Mouse (Mus musculus) midbrain, embryonic 10.5 days (tissue): Measurements from ENCODE around the gene Efs. TPM values are rescaled to one million over a fixed set of nuclear protein-coding genes. Genes with fewer than 3 reads are reported as not detected.
"Not testable (repeated sequence)": the region's sequence is repeated elsewhere in the genome, so short reads cannot be mapped to it uniquely, and the experiment has no call there.

Experiments used
- DNase-seq: peaks from one replicate; pipeline ENCODE4 v3.0.0-alpha.2; 2017; ENCODE audit warnings: low spot score
- H3K27ac ChIP-seq: fragments of 300-500 bp; sonication (generic); replicated peaks from 2 replicates; pipeline ENCODE4 v1.5.1; 2016; ENCODE audit warnings: mild to moderate bottlenecking
- H3K27me3 ChIP-seq: fragments of 300-500 bp; sonication (generic); 2 replicates; pipeline ENCODE4 v1.6.1; 2016; ENCODE audit warnings: low read depth, mild to moderate bottlenecking; ENCODE audit not compliant: poor library complexity, severe bottlenecking
- H3K36me3 ChIP-seq: fragments of 300-500 bp; sonication (generic); 2 replicates; pipeline ENCODE4 v1.6.1; 2016; ENCODE audit warnings: mild to moderate bottlenecking, moderate library complexity
- H3K4me1 ChIP-seq: fragments of 300-500 bp; sonication (generic); 2 replicates; pipeline ENCODE4 v1.6.1; 2016
- H3K4me3 ChIP-seq: fragments of 300-500 bp; sonication (generic); 2 replicates; pipeline ENCODE4 v1.5.1; 2016; ENCODE audit warnings: mild to moderate bottlenecking, moderate library complexity
- H3K9me3 ChIP-seq: fragments of 300-500 bp; sonication (generic); replicated peaks from 2 replicates; pipeline ENCODE4 v1.6.1; 2016; ENCODE audit warnings: mild to moderate bottlenecking
- WGBS: fragments of 180-500 bp; shearing (Covaris S2); methylation state at CpG from one replicate; pipeline ENCODE4 v1.1.7; 2016; 5-methylcytosine and 5-hydroxymethylcytosine counted together
- polyA plus RNA-seq: library from polyadenylated mRNA; unstranded; fragments of >200 nt; fragmentation: Nextera tagmentation; extraction: Ambion mirVana; gene quantifications from 2 replicates; pipeline ENCODE4 v1.2.1, GENCODE M21; 2016

Efs gene
- polyA plus RNA-seq = 42.5 and 42.8 TPM in 2 replicates

GRCm38 (mm10) chr14:54925349-54926342 lies at the start of gene Efs:
TSS of gene Efs (minus strand) at chr14:54926126.
- peak within 1 kb of the TSS; percentile 100 for H3K27ac ChIP-seq
- peak; percentile 79 for DNase-seq
- peak within 1 kb of the TSS; percentile 75 for H3K4me3 ChIP-seq
- WGBS = under 1% methylated on average over 57 of the region's 57 CpGs
- H3K27me3 ChIP-seq = peaks cover 15% of the 10 kb centered on the region
- H3K9me3 ChIP-seq = peaks cover 20% of the 10 kb centered on the region
- H3K4me1 ChIP-seq = peaks cover 58% of the 10 kb centered on the region
- peaks cover 31% of the 10 kb centered on the region for H3K36me3 ChIP-seq

DNA sequence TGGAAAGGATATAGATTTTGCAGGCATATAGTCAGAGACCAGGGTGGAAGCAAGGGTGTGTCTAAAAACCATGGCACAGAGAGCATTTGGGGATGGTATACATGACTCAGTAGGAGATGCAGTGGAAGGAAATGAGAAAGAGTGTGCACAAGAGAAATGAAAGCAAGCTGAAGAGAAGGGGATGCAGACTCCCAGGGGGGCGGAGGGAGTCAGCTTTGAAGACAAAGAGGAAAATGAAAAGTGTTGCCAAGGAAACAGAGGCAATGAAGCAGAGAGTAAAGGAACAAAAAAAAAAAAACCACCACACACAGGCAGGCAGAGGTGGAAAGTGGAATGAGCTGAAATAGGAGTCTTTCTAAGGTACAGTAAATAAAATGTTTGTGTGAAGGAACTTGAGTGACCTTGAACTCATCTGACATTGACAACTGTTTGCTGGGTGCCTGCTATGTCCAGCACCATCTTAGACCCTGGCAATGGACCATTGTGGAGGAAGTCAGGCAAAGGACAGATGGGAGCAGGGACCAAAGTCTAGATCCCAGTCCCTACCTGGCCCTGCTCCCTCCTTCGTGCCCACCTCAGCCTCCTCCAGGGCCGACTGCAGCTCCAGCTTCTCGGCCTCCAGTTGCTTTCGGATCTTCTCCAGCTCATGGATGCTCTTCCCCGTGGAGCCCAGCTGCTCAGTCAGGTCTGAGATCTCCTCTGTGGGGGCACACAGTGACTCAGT lies 48.3 kb upstream of the Efs start:
- WGBS = 76% methylated on average over 6 of the region's 6 CpGs
- no peak overlapping the region for H3K4me3 ChIP-seq
- H3K36me3 ChIP-seq = no peaks in the 10 kb centered on the region
- H3K27ac ChIP-seq = peak overlapping the region; percentile 68; the same call in 1 of the 2 replicates
- H3K4me1 ChIP-seq = peaks cover 16% of the 10 kb centered on the region
- no peaks in the 10 kb centered on the region for H3K9me3 ChIP-seq
- DNase-seq = no peak
- peaks cover 4% of the 10 kb centered on the region; the same call in 1 of the 2 replicates for H3K27me3 ChIP-seq

GRCm38 (mm10) chr14:54972786-54973185 lies 46.9 kb upstream of the Efs start:
- H3K9me3 ChIP-seq, H3K36me3 ChIP-seq, DNase-seq, H3K27me3 ChIP-seq, H3K27ac ChIP-seq, H3K4me3 ChIP-seq: not testable (repeated sequence)
- H3K4me1 ChIP-seq = peaks cover 16% of the 10 kb centered on the region
- WGBS = 87% methylated on average over 11 of the region's 11 CpGs

- DNase-seq = no peak
- H3K27ac ChIP-seq = no peak overlapping the region
- no peaks in the 10 kb centered on the region for H3K4me1 ChIP-seq
- H3K4me3 ChIP-seq = no peak overlapping the region
- no peaks in the 10 kb centered on the region for H3K36me3 ChIP-seq
- H3K9me3 ChIP-seq = no peaks in the 10 kb centered on the region
- H3K27me3 ChIP-seq = no peaks in the 10 kb centered on the region
These were observed 42.4 kb upstream of the Efs start for GRCm38 (mm10) chr14:54968344-54968743.

DNA sequence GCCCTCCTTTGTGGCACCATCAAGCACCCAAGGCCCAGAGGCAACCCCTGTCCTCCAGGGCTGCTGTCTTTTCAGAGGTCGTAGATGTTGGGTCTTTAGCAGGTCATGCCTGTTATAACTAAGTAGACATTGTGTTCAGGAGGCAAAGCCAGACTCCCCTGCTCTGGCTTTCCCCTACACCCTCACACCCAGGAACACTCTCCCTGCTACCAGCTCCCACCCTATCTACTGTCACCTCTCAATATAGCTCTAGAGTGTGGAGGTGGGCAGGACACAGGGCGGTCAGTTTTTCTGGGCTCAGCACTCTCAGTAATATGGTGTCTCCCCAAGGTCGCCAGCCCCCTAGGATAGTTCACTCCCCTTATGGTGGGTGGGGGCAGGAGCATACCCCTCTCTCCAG lies 41.9 kb upstream of the Efs start:
- H3K27ac ChIP-seq = no peak overlapping the region
- no peaks in the 10 kb centered on the region for H3K4me1 ChIP-seq
- H3K27me3 ChIP-seq = no peaks in the 10 kb centered on the region
- DNase-seq = no peak
- H3K9me3 ChIP-seq = no peaks in the 10 kb centered on the region
- no peak overlapping the region for H3K4me3 ChIP-seq
- no peaks in the 10 kb centered on the region for H3K36me3 ChIP-seq
- WGBS = 80% methylated on average over 3 of the region's 3 CpGs

- Histone ChIP-seq H3K27me3 (no peaks in the 10 kb centered on the region), H3K9me3 (no peaks in the 10 kb centered on the region), H3K4me3 (no peak within 1 kb of the TSS), H3K36me3 (no peaks in the 10 kb centered on the region), H3K27ac (no peak within 1 kb of the TSS), H3K4me1 (no peaks in the 10 kb centered on the region)
- WGBS = 79% methylated on average over 7 of the region's 7 CpGs
- no peak for DNase-seq
These were observed 40.5 kb upstream of the Efs start, which contains the start of gene Myh6 for GRCm38 (mm10) chr14:54966320-54966977. TSS of gene Myh6 (minus strand) at chr14:54966927.

DNA sequence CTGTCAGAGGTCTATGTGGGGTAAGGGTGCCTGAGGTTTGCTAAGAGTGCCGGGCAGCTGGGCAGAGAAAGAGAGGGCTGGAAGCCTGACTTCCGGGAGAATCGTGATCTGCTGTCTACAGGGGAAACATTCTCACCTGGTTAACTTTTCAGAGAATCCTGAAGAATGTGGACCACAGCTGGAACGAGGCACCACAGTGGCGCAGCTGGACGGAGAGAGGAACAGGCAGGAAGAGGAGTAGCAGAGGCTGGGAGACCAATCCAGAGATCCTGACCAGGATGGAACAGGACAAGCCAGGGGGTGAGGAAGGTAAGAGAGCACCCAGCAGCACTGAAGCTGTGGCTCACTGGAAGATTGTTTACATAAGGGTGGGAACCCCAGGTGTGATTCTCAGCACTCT lies 39.7 kb upstream of the Efs start:
- Histone ChIP-seq H3K27me3 (no peaks in the 10 kb centered on the region), H3K36me3 (no peaks in the 10 kb centered on the region), H3K9me3 (no peaks in the 10 kb centered on the region), H3K4me1 (peaks cover 5% of the 10 kb centered on the region), H3K27ac (no peak overlapping the region), H3K4me3 (no peak overlapping the region)
- DNase-seq = no peak
- WGBS = 76% methylated on average over 6 of the region's 6 CpGs

DNA sequence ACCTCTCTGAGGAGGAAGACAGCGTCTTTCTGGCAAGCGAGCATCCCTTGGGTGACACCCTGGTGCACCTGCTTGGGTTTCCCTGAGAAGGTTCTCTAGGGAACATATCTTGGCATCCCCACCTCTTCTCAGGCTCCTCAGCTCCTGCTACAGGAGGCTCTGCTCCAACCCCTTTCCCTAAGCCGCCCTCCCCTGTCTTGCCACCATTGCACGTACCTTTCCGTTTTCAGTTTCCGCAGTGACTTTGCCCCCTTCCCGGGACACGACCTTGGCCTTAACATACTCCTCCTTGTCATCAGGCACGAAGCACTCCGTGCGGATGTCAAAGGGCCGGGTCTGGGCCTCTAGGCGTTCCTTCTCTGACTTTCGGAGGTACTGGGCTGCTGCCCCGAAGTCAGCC lies 39.1 kb upstream of the Efs start:
- 86% methylated on average over 15 of the region's 15 CpGs for WGBS
- Histone ChIP-seq H3K27ac (no peak overlapping the region), H3K4me1 (peaks cover 10% of the 10 kb centered on the region), H3K27me3 (no peaks in the 10 kb centered on the region), H3K9me3 (no peaks in the 10 kb centered on the region), H3K36me3 (no peaks in the 10 kb centered on the region), H3K4me3 (no peak overlapping the region)
- no peak for DNase-seq

DNA sequence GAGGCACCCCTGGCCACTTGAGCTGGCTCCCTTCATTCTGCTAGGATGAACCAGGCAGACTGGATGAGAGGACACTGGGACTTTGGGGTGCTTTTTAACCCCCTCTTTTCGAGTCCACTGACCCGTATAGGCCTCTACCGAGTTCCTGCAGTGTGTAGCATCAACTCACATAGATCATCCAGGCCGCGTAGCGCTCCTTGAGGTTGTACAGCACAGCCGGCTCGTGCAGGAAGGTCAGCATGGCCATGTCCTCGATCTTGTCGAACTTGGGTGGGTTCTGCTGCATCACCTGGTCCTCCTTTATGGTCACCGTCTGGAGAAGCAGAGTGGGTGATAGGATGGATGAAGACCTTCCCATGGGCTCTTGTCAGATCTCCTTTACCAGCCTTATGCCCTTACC lies 37.8 kb upstream of the Efs start:
- WGBS = 90% methylated on average over 11 of the region's 11 CpGs
- Histone ChIP-seq H3K4me3 (no peak overlapping the region), H3K27me3 (no peaks in the 10 kb centered on the region), H3K27ac (no peak overlapping the region), H3K4me1 (peaks cover 10% of the 10 kb centered on the region), H3K9me3 (no peaks in the 10 kb centered on the region), H3K36me3 (no peaks in the 10 kb centered on the region)
- no peak for DNase-seq

DNA sequence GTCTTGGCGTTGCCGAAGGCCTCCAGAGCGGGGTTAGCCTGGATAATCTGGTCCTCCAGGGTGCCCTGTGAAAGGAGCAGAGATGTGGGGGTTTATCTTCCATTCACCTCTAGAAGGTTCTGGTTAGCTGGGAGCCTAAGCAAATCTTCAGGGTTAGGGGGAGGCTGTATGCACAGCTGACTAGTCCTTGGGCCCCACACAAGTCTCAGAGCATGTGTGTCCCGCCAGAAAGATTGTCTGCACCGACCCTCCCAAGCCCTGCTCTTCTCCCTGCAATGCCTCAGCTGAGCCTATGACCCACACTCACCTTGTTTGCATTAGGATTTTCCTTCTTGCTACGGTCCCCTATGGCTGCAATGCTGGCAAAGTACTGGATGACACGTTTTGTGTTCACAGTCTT lies 36.8 kb upstream of the Efs start:
- WGBS = 89% methylated on average over 7 of the region's 7 CpGs
- no peaks in the 10 kb centered on the region for H3K9me3 ChIP-seq

GRCm38 (mm10) chr14:54961487-54961886 lies 35.6 kb upstream of the Efs start:
- Histone ChIP-seq H3K27ac (no peak overlapping the region), H3K4me3 (no peak overlapping the region), H3K27me3 (no peaks in the 10 kb centered on the region), H3K9me3 (no peaks in the 10 kb centered on the region), H3K36me3 (no peaks in the 10 kb centered on the region), H3K4me1 (peaks cover 10% of the 10 kb centered on the region)
- DNase-seq = no peak
- 85% methylated on average over 5 of the region's 5 CpGs for WGBS

More for the DNA sequence above, 36.8 kb upstream of the Efs start:
- Histone ChIP-seq H3K4me1 (peaks cover 10% of the 10 kb centered on the region), H3K36me3 (no peaks in the 10 kb centered on the region), H3K27ac (no peak overlapping the region), H3K27me3 (no peaks in the 10 kb centered on the region), H3K4me3 (no peak overlapping the region)
- DNase-seq = no peak

GRCm38 (mm10) chr14:54960769-54961168 lies 34.8 kb upstream of the Efs start:
- 69% methylated on average over 10 of the region's 10 CpGs for WGBS
- Histone ChIP-seq H3K27me3 (no peaks in the 10 kb centered on the region), H3K4me3 (no peak overlapping the region), H3K4me1 (peaks cover 10% of the 10 kb centered on the region), H3K36me3 (no peaks in the 10 kb centered on the region), H3K9me3 (no peaks in the 10 kb centered on the region), H3K27ac (peak overlapping the region; percentile 52; the same call in 1 of the 2 replicates)
- no peak for DNase-seq
